Mouse (Mus musculus): ENCODE measurements around the gene Kank1. TPM values are rescaled to one million over a fixed set of nuclear protein-coding genes. Genes with fewer than 3 reads are reported as not detected.

The Kank1 gene
- total and polyA plus RNA-seq, 2 experiments from 2014 or later: 6.0 to 16.6 TPM

GRCm38 (mm10) chr19:25399511-25400211 lies 162.9 kb downstream of the Kank1 start:
- Histone ChIP-seq H3K9ac (replicated peaks; ENCODE audit: low read length, poor library complexity, severe bottlenecking) (no peak overlapping the region), H3K9me3 (ENCODE audit: low read length) (no peaks in the 10 kb centered on the region), H3K36me3 (ENCODE audit: insufficient read depth, low read length) (no peaks in the 10 kb centered on the region), H3K4me2 (ENCODE audit: low read depth, low read length, poor library complexity, severe bottlenecking) (0 out of 2 replicates have a peak overlapping the region, but pooled peaks have one; percentile 31), H3K27me3 (ENCODE audit: insufficient read depth, low read length) (no peaks in the 10 kb centered on the region), H3K4me3 (ENCODE audit: low read depth, low read length) (no peak overlapping the region), H3K4me1 (ENCODE audit: insufficient read depth, low read length) (peaks cover 11% of the 10 kb centered on the region; the same call in 1 of the 2 replicates), H3K27ac (ENCODE audit: low read depth, low read length) (no peak overlapping the region)
- WGBS: 7% methylated on average over 9 of the region's 9 CpGs
- ATAC-seq (ENCODE audit: low FRiP score) (no peak), DNase-seq (ENCODE audit: low spot score) (peak; percentile 27)
- TF ChIP-seq CTCF (IDR thresholded peaks at IDR 0.05): no peak

DNA sequence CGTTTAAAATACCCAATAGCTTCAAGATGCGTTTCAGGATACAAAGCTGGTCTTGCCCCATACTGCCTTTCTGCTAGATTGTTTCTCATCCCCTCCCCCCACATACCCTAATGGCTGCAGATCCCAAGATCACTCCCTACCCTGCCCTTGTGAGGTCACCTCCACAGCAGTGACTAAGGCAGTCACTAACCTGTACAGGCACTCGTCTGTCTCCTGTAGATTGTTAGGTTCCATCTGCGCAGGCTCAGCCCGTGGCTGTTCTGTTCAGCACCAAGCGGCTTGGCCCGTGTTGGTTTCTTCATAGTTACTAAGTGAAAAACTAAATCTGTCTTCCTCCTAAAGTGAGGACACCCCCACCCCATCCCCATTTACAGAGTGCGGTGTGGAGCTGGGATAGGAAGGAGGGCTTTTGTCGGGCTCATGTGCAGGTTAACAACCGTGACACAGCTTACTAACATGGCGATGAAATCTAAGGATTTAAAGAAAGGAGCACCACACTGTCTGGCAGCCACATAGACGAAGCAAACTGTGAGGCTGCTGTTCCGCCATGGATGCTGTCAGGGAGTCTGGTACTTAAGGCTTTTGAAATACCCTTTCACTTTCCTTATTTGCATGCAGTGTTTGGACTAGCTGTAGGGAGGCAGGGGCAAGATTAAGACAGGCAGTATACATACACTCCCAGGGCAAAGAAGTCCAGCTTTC lies 163.6 kb downstream of the Kank1 start:
- DNase-seq (ENCODE audit: low spot score): peak; percentile 26
- 12% methylated on average over 13 of the region's 13 CpGs for WGBS
- Histone ChIP-seq H3K9ac (replicated peaks; ENCODE audit: low read length, poor library complexity, severe bottlenecking) (no peak overlapping the region), H3K4me1 (ENCODE audit: insufficient read depth, low read length) (peaks cover 11% of the 10 kb centered on the region; the same call in 1 of the 2 replicates), H3K27ac (ENCODE audit: low read depth, low read length) (peak overlapping the region; percentile 12; the same call in 1 of the 2 replicates), H3K27me3 (ENCODE audit: insufficient read depth, low read length) (no peaks in the 10 kb centered on the region), H3K4me3 (ENCODE audit: low read depth, low read length) (peak overlapping the region; percentile 7; the same call in 1 of the 2 replicates), H3K4me2 (ENCODE audit: low read depth, low read length, poor library complexity, severe bottlenecking) (peak overlapping the region; percentile 31; the same call in 1 of the 2 replicates), H3K36me3 (ENCODE audit: insufficient read depth, low read length) (no peaks in the 10 kb centered on the region), H3K9me3 (ENCODE audit: low read length) (no peaks in the 10 kb centered on the region)
- ATAC-seq (ENCODE audit: low FRiP score): peak; percentile 74
- no peak for TF ChIP-seq CTCF (IDR thresholded peaks at IDR 0.05)

DNA sequence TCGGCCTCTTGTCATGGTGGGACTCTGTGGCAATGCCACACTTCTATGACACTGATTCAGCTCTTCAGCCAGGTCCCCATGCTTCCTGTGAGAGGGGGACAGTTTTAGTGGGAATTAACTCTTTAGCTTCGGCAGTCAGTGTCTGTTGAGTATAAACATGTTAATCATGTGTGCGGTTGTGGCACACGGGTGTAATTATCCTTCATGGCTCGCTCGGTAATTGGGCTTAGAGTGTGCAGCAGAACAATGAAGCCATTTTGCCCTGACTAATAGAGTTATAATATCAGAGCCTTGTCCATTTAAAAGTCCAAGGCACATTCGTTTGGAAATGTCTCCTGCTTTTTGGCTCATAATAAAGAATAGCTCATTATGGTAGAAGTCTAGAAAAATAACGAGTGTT lies 164.7 kb downstream of the Kank1 start:
- H3K4me2 ChIP-seq (ENCODE audit: low read depth, low read length, poor library complexity, severe bottlenecking): no peak overlapping the region
- peaks cover 11% of the 10 kb centered on the region for H3K4me1 ChIP-seq (ENCODE audit: insufficient read depth, low read length)
- no peak overlapping the region for H3K9ac ChIP-seq (replicated peaks; ENCODE audit: low read length, poor library complexity, severe bottlenecking)
- H3K4me3 ChIP-seq (ENCODE audit: low read depth, low read length): no peak overlapping the region
- no peaks in the 10 kb centered on the region for H3K9me3 ChIP-seq (ENCODE audit: low read length)
- H3K36me3 ChIP-seq (ENCODE audit: insufficient read depth, low read length): no peaks in the 10 kb centered on the region
- H3K27ac ChIP-seq (ENCODE audit: low read depth, low read length): no peak overlapping the region
- ATAC-seq (ENCODE audit: low FRiP score): no peak
- no peak for TF ChIP-seq CTCF (IDR thresholded peaks at IDR 0.05)
- 0 out of 2 replicates have a peak, but pooled peaks cover under 1% of the 10 kb centered on the region for H3K27me3 ChIP-seq (ENCODE audit: insufficient read depth, low read length)
- peak; percentile 10 for DNase-seq (ENCODE audit: low spot score)
- 54% methylated on average over 8 of the region's 8 CpGs for WGBS

DNA sequence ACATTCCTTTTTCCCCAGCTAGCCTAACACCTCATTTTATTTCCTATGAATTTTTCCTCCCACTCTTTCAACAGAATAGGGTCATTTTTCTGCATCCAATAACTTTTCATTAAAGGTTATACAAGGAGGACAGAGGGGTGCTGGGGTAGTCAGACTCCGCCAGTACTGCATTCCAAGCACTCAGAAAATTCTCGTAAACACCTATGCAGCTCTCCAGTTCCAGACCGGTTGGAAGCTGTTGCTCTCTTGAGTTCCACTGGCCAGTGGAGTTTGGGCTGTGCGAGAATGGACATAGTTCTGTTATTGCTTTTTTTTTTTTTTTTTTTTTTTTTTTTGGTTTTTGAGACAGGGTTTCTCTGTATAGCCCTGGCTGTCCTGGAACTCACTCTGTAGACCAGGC lies 167.4 kb downstream of the Kank1 start:
- Histone ChIP-seq H3K4me1 (ENCODE audit: insufficient read depth, low read length) (peaks cover 17% of the 10 kb centered on the region), H3K27ac (ENCODE audit: low read depth, low read length) (no peak overlapping the region), H3K4me2 (ENCODE audit: low read depth, low read length, poor library complexity, severe bottlenecking) (no peak overlapping the region), H3K9ac (replicated peaks; ENCODE audit: low read length, poor library complexity, severe bottlenecking) (no peak overlapping the region), H3K4me3 (ENCODE audit: low read depth, low read length) (no peak overlapping the region), H3K36me3 (ENCODE audit: insufficient read depth, low read length) (no peaks in the 10 kb centered on the region), H3K27me3 (ENCODE audit: insufficient read depth, low read length) (0 out of 2 replicates have a peak, but pooled peaks cover 4% of the 10 kb centered on the region), H3K9me3 (ENCODE audit: low read length) (no peaks in the 10 kb centered on the region)
- no peak for ATAC-seq (ENCODE audit: low FRiP score)
- no peak for TF ChIP-seq CTCF (IDR thresholded peaks at IDR 0.05)
- DNase-seq (ENCODE audit: low spot score): no peak
- WGBS: 92% methylated on average over 4 of the region's 4 CpGs

- Histone ChIP-seq H3K4me3 (ENCODE audit: low read depth, low read length) (peak overlapping the region; percentile 38), H3K27me3 (ENCODE audit: insufficient read depth, low read length) (0 out of 2 replicates have a peak, but pooled peaks cover 4% of the 10 kb centered on the region), H3K9me3 (ENCODE audit: low read length) (no peaks in the 10 kb centered on the region), H3K27ac (ENCODE audit: low read depth, low read length) (no peak overlapping the region), H3K9ac (replicated peaks; ENCODE audit: low read length, poor library complexity, severe bottlenecking) (no peak overlapping the region), H3K4me1 (ENCODE audit: insufficient read depth, low read length) (peaks cover 6% of the 10 kb centered on the region), H3K4me2 (ENCODE audit: low read depth, low read length, poor library complexity, severe bottlenecking) (peak overlapping the region; percentile 83), H3K36me3 (ENCODE audit: insufficient read depth, low read length) (no peaks in the 10 kb centered on the region)
- no peak for TF ChIP-seq CTCF (IDR thresholded peaks at IDR 0.05)
- no peak for ATAC-seq (ENCODE audit: low FRiP score)
- DNase-seq (ENCODE audit: low spot score): no peak
- 27% methylated on average over 6 of the region's 6 CpGs for whole genome bisulfite sequencing
Measured at GRCm38 (mm10) chr19:25405987-25406386, 169.2 kb downstream of the Kank1 start.
